Mouse (Mus musculus) erythroblast, embryonic 14.5 days (primary cell): ENCODE data around the gene Sos2. TPM values are rescaled to one million over a fixed set of nuclear protein-coding genes. Genes with fewer than 3 reads are reported as not detected.

Experiments
- H3K27me3 ChIP-seq: 2 replicates; pipeline ENCODE4 v1.6.1; 2012; ENCODE audit warnings: inconsistent platforms; ENCODE audit not compliant: control insufficient read depth
- H3K36me3 ChIP-seq: 2 replicates; pipeline ENCODE4 v1.6.1; 2012; ENCODE audit warnings: mild to moderate bottlenecking, inconsistent platforms; ENCODE audit not compliant: control insufficient read depth
- H3K4me1 ChIP-seq: 2 replicates; pipeline ENCODE4 v1.6.1; 2012; ENCODE audit warnings: inconsistent platforms; ENCODE audit not compliant: control insufficient read depth
- H3K4me3 ChIP-seq: replicated peaks from 2 replicates; pipeline ENCODE3; 2012; ENCODE audit warnings: moderate library complexity, mild to moderate bottlenecking, inconsistent platforms
- H3K9me3 ChIP-seq: 2 replicates; pipeline ENCODE4 v1.6.1; 2012; ENCODE audit warnings: low read length, inconsistent platforms, mixed read lengths; ENCODE audit not compliant: control insufficient read depth
- GATA1 ChIP-seq: IDR thresholded peaks from 2 replicates; pipeline ENCODE4 v1.6.1; 2012; ENCODE audit warnings: low read length, inconsistent platforms, mixed read lengths
- TAL1 ChIP-seq: IDR thresholded peaks from 3 replicates; pipeline ENCODE4 v1.6.1; 2012; ENCODE audit warnings: low read length, inconsistent platforms, mixed read lengths
- polyA plus RNA-seq: library from polyadenylated mRNA; stranded (reverse); fragments of >175 nt; gene quantifications from 2 replicates; pipeline ENCODE4 v1.2.3, GENCODE M21; 2012

Gene Sos2
- polyA plus RNA-seq, 1 experiment, result 0.56 TPM

DNA sequence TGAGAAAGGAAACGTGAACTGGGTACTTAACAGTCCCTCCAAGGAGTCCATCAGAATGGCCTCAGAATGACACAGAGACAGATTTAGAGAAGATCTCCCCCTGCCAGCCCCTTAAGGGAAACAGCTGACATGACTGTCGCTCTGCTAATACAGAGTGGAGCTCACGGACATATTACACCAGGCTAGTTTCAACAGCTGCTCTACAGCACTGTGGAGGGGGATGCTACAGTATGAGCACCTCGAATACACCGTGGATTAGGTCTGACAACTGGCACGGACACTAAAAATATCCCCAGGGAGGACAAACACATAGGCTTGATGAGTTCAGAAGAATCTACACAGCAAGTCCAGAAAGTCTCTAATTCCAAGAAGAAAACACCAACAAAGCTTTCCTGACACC lies 16.7 kb upstream of the Sos2 start:
- H3K27me3 ChIP-seq, result no peaks in the 10 kb centered on the region
- H3K36me3 ChIP-seq, result peaks cover 38% of the 10 kb centered on the region
- H3K4me3 ChIP-seq, result no peak overlapping the region
- no peaks in the 10 kb centered on the region for H3K9me3 ChIP-seq
- no peak for TF ChIP-seq GATA1
- no peak for TF ChIP-seq TAL1
- peaks cover 2% of the 10 kb centered on the region for H3K4me1 ChIP-seq

DNA sequence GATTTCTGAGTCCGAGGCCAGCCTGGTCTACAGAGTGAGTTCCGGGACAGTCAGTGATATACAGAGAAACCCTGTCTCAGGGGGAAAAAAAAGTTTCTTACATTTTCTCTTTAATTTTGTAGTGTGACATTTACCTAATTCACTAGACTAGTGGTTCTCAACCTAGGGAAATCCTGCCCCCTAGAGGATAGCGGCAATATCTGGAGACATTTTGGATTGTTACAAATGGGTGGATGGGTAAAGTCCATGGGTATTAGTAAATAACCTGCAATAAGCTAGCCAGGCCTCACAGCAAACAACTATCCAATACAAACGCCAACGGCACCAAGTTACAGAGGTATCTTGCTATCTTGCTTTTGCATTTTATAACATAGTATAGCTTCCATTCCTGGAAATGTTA lies 15.1 kb upstream of the Sos2 start:
- no peaks in the 10 kb centered on the region for H3K9me3 ChIP-seq
- H3K36me3 ChIP-seq, result peaks cover 36% of the 10 kb centered on the region
- TF ChIP-seq TAL1 (no peak), GATA1 (no peak)
- H3K4me1 ChIP-seq, result peaks cover 2% of the 10 kb centered on the region
- H3K27me3 ChIP-seq, result no peaks in the 10 kb centered on the region
- H3K4me3 ChIP-seq, result no peak overlapping the region

DNA sequence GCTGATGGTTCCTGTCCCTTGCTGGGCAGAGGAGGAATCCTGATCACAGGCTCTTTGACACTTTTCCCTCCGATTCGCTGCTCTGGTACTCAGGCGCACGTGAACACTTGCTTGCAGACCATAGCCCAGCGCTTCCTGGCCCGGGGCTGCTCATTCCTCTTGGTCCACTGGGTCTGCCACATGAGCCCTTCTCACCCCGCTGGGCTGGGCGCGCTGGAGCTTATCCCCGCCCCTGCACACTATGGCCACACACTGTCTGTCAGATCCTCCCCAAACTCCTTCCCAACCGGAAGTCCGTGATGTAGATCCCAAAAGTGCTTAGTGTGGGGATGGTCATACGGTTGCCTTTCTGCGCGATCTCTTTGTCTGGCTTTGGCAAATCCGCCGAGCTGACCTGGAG lies 11.8 kb upstream of the Sos2 start:
- H3K4me3 ChIP-seq, result no peak overlapping the region
- no peaks in the 10 kb centered on the region for H3K9me3 ChIP-seq
- TF ChIP-seq GATA1, result no peak
- TF ChIP-seq TAL1, result no peak
- H3K27me3 ChIP-seq, result no peaks in the 10 kb centered on the region
- peaks cover 22% of the 10 kb centered on the region for H3K36me3 ChIP-seq
- H3K4me1 ChIP-seq, result no peaks in the 10 kb centered on the region

DNA sequence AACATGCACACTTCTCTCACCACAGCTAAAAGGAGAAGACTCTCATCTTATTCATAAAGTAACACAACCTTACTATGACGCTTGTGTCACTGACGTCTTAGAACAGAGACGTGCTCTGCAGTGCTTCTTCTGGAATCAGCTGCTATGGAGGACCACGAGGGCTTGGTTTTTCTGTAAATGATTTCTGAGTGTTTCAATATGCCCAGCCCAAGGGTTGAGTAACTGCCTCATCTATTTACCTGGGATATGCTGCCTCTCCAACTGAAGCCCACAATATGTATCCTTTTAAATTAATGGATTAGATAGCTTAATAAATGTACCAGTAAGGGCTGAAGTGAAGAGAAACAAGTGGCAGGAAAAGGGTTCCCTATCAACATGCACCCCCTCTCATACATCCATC lies 9.1 kb upstream of the Sos2 start:
- Histone ChIP-seq H3K9me3 (no peaks in the 10 kb centered on the region), H3K4me1 (no peaks in the 10 kb centered on the region)

DNA sequence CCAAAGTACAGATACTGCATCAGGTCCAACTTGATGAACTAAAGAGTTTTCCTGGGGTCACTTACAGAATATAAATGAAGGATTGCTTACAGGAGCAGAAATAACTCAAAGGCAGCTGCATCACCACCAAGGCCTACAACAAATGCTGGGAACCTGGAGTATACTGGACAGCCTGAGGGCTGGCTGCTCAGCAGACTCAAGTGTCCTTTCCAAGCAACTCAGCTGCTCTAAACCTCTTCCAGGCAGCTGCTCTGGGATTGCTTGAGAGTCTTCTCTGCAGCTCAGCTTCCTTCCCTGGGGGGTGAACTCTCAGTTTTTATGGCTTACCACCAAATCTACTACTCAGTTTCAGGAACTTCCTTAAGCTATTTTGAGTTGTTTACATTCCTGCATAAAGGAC lies 7.4 kb upstream of the Sos2 start:
- H3K36me3 ChIP-seq, result peaks cover 10% of the 10 kb centered on the region
- no peak for TF ChIP-seq TAL1
- TF ChIP-seq GATA1, result no peak
- H3K9me3 ChIP-seq, result no peaks in the 10 kb centered on the region
- no peak overlapping the region for H3K4me3 ChIP-seq
- no peaks in the 10 kb centered on the region for H3K27me3 ChIP-seq
- H3K4me1 ChIP-seq, result no peaks in the 10 kb centered on the region

More for the DNA sequence above, 9.1 kb upstream of the Sos2 start:
- TF ChIP-seq GATA1 (no peak), TAL1 (no peak)
- Histone ChIP-seq H3K27me3 (no peaks in the 10 kb centered on the region), H3K4me3 (no peak overlapping the region), H3K36me3 (peaks cover 16% of the 10 kb centered on the region)

DNA sequence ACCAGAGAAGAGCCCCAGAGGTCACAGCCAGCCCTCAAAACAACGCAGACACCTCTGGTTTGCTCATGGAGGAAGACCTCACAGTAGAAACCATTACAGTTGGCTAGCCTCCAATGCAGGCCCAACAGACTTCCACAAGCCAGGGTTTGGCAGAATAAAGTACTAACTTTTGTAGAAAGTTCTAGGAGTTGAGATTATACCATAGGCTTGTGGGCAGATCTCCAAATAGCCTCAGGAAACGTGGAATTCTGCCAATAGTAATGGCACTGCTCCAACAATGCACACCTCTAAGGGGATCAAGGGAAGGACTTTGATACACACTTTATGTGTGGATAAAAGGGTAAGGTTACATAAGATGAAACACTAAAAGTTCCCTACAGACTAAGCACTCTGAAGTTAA lies 6.7 kb upstream of the Sos2 start:
- TF ChIP-seq GATA1 (no peak), TAL1 (no peak)
- no peaks in the 10 kb centered on the region for H3K9me3 ChIP-seq
- H3K36me3 ChIP-seq, result peaks cover 5% of the 10 kb centered on the region
- peaks cover 4% of the 10 kb centered on the region for H3K4me1 ChIP-seq
- H3K27me3 ChIP-seq, result no peaks in the 10 kb centered on the region
- H3K4me3 ChIP-seq, result no peak overlapping the region

DNA sequence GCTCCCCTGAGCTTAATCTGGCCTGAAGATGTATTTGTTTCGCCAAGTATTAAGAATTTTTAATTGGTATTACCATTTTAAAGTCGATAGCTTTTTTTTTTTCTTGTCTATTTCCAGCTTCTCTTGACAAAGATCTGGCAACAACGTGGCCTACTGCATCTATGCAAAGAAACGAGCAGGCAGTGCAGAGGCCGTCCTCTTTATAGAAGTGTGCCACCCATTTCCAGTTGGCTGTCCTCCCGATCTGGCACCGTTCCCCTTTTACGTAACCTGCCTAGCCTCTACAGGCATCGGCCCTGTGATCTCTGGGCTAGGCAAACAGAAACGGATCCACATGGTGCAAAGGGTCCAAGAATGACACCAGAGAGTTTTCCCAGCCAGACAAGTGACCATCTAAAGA lies 1.9 kb upstream of the Sos2 start:
- Histone ChIP-seq H3K4me1 (peaks cover 32% of the 10 kb centered on the region), H3K36me3 (no peaks in the 10 kb centered on the region), H3K27me3 (no peaks in the 10 kb centered on the region), H3K9me3 (no peaks in the 10 kb centered on the region), H3K4me3 (peak overlapping the region; percentile 92)
- TF ChIP-seq TAL1, result no peak
- no peak for TF ChIP-seq GATA1

DNA sequence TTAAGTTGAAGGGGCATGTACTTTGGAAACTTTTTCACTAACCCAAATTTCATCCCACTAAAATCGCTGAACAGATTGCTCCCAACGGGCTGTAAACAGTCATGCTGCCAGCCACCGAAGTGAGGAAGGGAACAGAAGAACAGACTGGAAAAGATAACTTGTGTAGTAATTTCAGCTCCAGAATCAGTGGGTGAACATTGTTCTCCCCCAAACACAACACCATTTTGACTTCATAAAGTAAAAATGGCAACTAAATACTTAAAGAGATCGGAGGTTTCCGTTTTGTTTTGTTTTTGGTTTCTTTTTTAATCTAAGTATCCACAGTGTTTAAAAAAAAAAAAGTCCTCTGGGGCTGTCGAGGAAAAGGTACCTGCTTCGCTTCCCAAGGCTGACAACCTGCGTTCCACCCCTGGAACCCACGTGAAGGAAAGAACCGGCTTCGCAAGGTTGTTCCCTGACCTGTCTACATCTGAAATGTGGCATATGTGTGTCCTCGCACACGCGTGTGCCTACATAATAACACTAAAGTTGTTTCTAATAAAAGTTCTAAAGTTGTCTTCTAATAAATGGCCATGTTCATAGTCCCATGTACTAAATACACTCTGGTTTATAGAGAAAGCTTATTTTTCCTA lies 1.3 kb upstream of the Sos2 start:
- H3K27me3 ChIP-seq, result no peaks in the 10 kb centered on the region
- H3K9me3 ChIP-seq, result no peaks in the 10 kb centered on the region
- peaks cover 34% of the 10 kb centered on the region for H3K4me1 ChIP-seq
- TF ChIP-seq GATA1 (no peak), TAL1 (no peak)
- H3K36me3 ChIP-seq, result no peaks in the 10 kb centered on the region
- peak overlapping the region; percentile 92 for H3K4me3 ChIP-seq

DNA sequence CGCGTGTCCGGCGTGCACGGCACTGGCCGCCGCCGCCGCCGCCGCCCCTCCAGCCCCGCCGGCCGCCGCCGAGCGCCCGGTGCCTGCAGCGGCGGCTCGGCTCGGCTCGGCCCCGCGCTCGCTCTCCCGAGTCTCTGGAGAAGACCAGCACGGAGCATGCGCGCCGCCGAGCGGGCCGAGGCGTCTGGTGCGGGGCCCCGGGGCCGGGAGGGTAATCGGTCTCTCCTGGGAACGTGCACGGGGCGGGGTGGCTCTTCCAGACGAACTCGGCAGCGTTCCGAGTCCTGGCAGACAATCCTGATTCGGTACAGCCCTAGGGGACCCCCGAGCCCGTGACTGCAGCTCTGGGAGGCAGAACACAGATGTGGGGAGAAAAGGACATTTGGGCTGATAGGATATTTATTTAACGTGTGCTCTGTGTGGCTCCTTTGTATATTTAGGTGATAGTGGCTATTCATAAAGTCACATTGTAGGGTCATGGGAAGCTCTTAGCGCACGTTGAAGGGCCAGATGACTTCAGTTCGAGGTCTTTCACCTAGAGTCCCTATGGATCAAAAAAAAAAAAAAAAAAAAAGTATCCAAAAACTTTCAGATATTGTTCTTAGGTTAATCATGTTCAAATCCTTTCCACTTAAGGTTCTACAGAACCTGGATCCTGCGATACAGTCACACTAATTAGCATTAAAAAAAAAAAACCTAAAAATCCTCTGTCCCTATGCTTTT lies 574 bp upstream of the Sos2 start:
- Histone ChIP-seq H3K9me3 (no peaks in the 10 kb centered on the region), H3K4me3 (peak overlapping the region; percentile 92), H3K36me3 (no peaks in the 10 kb centered on the region), H3K27me3 (no peaks in the 10 kb centered on the region), H3K4me1 (peaks cover 34% of the 10 kb centered on the region)
- no peak for TF ChIP-seq TAL1
- no peak for TF ChIP-seq GATA1
